Mouse (Mus musculus): Measurements from ENCODE around the gene Pde6h. TPM values are rescaled to one million over a fixed set of nuclear protein-coding genes. Genes with fewer than 3 reads are reported as not detected.

The Pde6h gene
- polyA plus RNA-seq, 1 experiment from 2014 or later: 0.27 TPM

DNA sequence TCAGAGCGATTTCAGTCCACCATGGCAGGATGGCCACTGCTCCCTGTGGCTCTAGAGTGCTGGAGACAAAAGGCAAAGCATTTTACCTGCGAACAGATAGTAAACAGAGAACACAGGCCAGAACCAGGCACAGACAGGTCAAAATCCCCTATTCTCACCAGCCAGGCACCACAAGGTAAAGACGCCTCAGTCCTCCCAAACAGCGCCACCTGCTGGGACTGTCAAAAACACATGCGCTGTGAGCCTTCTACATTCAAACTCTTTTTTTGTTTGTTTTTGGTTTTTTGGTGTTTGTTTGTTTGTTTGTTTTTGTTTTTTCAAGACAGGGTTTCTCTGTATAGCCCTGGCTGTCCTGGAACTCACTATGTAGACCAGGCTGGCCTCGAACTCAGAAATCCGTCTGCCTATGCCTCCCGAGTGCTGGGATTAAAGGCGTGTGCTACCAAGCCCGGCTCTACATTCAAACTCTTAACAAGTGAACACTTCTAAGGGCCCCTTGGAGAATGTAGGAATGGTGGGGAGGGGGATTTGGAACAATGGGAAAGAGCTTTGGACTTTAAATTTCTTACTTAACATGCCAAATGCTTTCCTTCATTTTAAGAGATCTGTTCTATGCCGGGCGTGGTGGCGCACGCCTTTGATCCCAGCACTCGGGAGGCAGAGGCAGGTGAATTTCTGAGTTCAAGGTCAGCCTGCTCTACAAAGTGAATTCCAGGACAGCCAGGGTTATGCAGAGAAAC is 76.2 kb downstream of the Pde6h start:
- Histone ChIP-seq H3K9ac (replicated peaks; ENCODE audit: low read depth) (no peak overlapping the region), H3K4me3 (ENCODE audit: low read depth, low read length) (no peak overlapping the region), H3K27ac (ENCODE audit: low read length) (no peak overlapping the region), H3K4me1 (ENCODE audit: insufficient read depth, low read depth, low read length) (no peaks in the 10 kb centered on the region), H3K4me2 (replicated peaks; ENCODE audit: low read depth, low read length) (no peak overlapping the region), H3K27me3 (replicated peaks; ENCODE audit: insufficient read depth, low read length) (0 out of 2 replicates have a peak, but pooled peaks cover 3% of the 10 kb centered on the region), H3K36me3 (ENCODE audit: insufficient read depth, low read length) (no peaks in the 10 kb centered on the region), H3K9me3 (ENCODE audit: low read length) (no peaks in the 10 kb centered on the region)
- ATAC-seq (no peak), DNase-seq (ENCODE audit: low spot score) (no peak)
- TF ChIP-seq EP300 (IDR thresholded peaks at IDR 0.05) (no peak), CTCF (IDR thresholded peaks at IDR 0.05) (peak; percentile 52)
- WGBS: 90% methylated on average over 15 of the region's 15 CpGs

DNA sequence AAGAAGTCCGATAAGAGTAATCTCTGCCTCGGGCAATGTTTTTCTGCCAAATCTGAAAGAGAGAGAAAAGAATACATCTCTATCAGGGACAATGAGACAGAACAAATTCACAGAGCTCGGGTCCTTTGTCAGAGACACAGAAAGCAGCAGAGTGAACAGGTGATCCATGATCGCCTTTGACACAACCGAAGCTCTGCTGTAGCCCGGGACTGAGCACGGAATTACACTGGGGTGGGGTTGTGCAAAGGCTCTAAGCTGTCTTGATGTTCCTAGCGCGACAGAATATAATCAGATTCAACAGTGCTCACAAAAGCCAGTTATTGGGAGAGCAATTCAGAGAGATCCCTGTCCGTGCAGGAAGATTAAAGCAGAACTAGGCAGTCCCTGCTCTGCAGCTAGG is 77.1 kb downstream of the Pde6h start:
- DNase-seq (ENCODE audit: low spot score) (no peak), ATAC-seq (no peak)
- TF ChIP-seq EP300 (IDR thresholded peaks at IDR 0.05) (no peak), CTCF (IDR thresholded peaks at IDR 0.05) (no peak)
- Histone ChIP-seq H3K9me3 (ENCODE audit: low read length) (no peaks in the 10 kb centered on the region), H3K27ac (ENCODE audit: low read length) (no peak overlapping the region), H3K36me3 (ENCODE audit: insufficient read depth, low read length) (no peaks in the 10 kb centered on the region), H3K9ac (replicated peaks; ENCODE audit: low read depth) (no peak overlapping the region), H3K4me3 (ENCODE audit: low read depth, low read length) (no peak overlapping the region), H3K4me1 (ENCODE audit: insufficient read depth, low read depth, low read length) (no peaks in the 10 kb centered on the region), H3K4me2 (replicated peaks; ENCODE audit: low read depth, low read length) (no peak overlapping the region), H3K27me3 (replicated peaks; ENCODE audit: insufficient read depth, low read length) (0 out of 2 replicates have a peak, but pooled peaks cover 3% of the 10 kb centered on the region)
- WGBS: 70% methylated on average over 10 of the region's 10 CpGs

DNA sequence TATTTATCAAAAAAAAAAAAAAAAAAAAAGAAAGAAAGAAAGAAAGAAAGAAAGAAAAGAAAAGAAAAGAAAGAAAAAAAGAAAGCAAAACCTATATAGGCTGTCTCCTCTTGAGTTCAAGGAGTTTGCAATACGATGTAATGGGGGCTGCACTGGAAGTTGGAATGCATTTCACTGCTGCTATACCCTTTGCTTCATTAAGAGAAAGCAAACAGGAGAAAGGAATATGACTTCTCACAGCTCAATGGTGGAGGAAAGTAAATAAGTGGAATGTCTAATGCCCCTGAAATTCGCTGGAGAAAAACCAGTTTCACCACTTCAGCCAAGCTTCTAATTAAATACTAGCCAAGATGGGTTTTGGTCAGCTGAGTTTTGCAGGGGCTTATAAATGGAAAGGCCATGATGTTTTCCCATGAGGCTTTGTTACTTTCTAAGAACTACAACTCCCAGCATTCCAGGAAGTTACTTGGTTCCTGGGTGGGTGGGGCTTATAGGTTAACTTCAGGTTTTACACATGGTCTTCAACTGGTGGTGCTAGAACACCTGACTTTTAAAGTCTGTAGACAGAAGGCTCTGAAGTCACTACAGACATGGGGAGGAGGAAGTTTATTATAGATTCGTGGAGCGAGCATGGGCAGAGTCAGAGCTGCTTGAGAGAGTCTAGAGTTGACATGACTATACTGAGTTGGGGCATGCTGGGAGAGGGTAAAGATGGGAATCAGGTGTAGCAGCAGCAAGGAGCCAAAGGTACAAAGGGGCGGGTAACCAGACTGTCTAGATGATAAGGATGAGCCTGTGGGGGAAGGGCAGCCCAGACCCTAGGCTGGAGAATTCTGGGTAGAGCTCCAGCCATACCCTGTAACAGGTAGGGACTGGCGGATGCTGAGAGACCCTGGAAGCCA is 77.9 kb downstream of the Pde6h start:
- WGBS: 69% methylated on average over 6 of the region's 6 CpGs
- no peak overlapping the region for H3K9ac ChIP-seq (replicated peaks; ENCODE audit: low read depth)
- H3K4me3 ChIP-seq (ENCODE audit: low read depth, low read length): no peak overlapping the region
- TF ChIP-seq CTCF (IDR thresholded peaks at IDR 0.05) (no peak), EP300 (IDR thresholded peaks at IDR 0.05) (no peak)
- no peaks in the 10 kb centered on the region for H3K4me1 ChIP-seq (ENCODE audit: insufficient read depth, low read depth, low read length)
- peak; percentile 55 for ATAC-seq
- no peak overlapping the region for H3K27ac ChIP-seq (ENCODE audit: low read length)
- no peak overlapping the region for H3K4me2 ChIP-seq (replicated peaks; ENCODE audit: low read depth, low read length)
- peak; percentile 63 for DNase-seq (ENCODE audit: low spot score)
- 0 out of 2 replicates have a peak, but pooled peaks cover 3% of the 10 kb centered on the region for H3K27me3 ChIP-seq (replicated peaks; ENCODE audit: insufficient read depth, low read length)
- no peaks in the 10 kb centered on the region for H3K9me3 ChIP-seq (ENCODE audit: low read length)
- H3K36me3 ChIP-seq (ENCODE audit: insufficient read depth, low read length): no peaks in the 10 kb centered on the region

DNA sequence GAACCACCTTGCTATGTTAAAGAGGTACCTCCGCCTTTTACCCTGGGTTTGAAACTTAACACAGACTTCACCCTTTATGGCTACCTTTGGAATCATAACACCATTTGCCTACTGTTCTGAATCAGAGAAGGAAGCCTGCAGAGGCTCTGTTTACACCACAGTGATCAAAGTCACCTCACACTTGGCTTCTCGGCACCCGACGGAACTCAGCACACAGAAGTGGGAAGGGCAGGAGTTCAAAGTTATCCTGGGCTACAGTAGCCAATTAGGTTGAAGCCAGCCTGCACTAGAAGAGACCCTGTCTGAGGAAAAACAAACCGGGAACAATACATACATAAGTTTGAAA is 78.5 kb downstream of the Pde6h start:
- Histone ChIP-seq H3K4me1 (ENCODE audit: insufficient read depth, low read depth, low read length) (no peaks in the 10 kb centered on the region), H3K4me2 (replicated peaks; ENCODE audit: low read depth, low read length) (no peak overlapping the region), H3K4me3 (ENCODE audit: low read depth, low read length) (no peak overlapping the region), H3K9me3 (ENCODE audit: low read length) (no peaks in the 10 kb centered on the region), H3K27ac (ENCODE audit: low read length) (no peak overlapping the region), H3K27me3 (replicated peaks; ENCODE audit: insufficient read depth, low read length) (0 out of 2 replicates have a peak, but pooled peaks cover 3% of the 10 kb centered on the region), H3K9ac (replicated peaks; ENCODE audit: low read depth) (no peak overlapping the region), H3K36me3 (ENCODE audit: insufficient read depth, low read length) (no peaks in the 10 kb centered on the region)
- 53% methylated on average over 5 of the region's 5 CpGs for WGBS
- no peak for DNase-seq (ENCODE audit: low spot score)
- no peak for TF ChIP-seq CTCF (IDR thresholded peaks at IDR 0.05)
- no peak for TF ChIP-seq EP300 (IDR thresholded peaks at IDR 0.05)
- ATAC-seq: no peak

DNA sequence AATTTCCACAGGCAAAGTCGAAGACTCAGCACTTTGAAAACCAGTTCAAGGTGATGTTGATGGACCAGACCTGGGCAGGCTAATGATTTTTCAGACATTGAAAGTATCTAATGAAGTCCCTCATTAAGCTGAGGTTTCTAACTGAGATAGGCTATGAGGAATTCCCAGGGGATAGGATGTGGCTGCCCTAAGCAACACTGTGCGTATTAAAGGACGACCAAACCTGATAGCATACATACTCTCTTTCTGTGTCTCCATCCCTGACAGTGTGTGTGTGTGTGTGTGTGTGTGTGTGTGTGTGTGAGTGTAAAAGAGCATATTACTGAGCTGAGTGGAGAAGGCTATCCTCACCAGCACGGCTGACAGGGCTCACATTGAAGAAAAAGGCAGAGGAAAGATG is 80.7 kb downstream of the Pde6h start:
- Histone ChIP-seq H3K27me3 (replicated peaks; ENCODE audit: insufficient read depth, low read length) (no peaks in the 10 kb centered on the region), H3K9ac (replicated peaks; ENCODE audit: low read depth) (no peak overlapping the region), H3K4me2 (replicated peaks; ENCODE audit: low read depth, low read length) (no peak overlapping the region), H3K27ac (ENCODE audit: low read length) (no peak overlapping the region), H3K4me3 (ENCODE audit: low read depth, low read length) (no peak overlapping the region), H3K9me3 (ENCODE audit: low read length) (no peaks in the 10 kb centered on the region), H3K4me1 (ENCODE audit: insufficient read depth, low read depth, low read length) (no peaks in the 10 kb centered on the region), H3K36me3 (ENCODE audit: insufficient read depth, low read length) (no peaks in the 10 kb centered on the region)
- ATAC-seq: no peak
- 89% methylated on average over 4 of the region's 4 CpGs for WGBS
- DNase-seq (ENCODE audit: low spot score): no peak
- TF ChIP-seq CTCF (IDR thresholded peaks at IDR 0.05) (no peak), EP300 (IDR thresholded peaks at IDR 0.05) (no peak)

DNA sequence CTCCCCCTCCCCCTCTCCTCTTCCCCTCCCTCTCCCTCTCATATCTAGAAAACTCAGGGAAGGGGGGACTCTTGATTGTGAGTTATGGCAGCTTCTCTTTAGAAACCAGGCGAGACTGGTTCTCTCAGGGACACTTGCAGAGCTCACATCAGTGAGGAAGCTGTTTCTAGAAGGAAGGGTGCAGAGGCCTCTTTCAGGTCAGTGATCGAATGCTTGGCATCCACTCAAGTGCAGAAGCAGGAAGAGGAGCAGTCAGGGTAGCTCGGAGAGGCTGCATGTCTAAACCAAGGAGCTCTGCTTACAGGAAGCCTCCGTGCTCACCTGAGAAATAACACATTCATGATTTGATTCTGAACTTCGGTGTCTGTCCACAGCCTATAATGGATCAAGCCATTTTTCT is 87.6 kb downstream of the Pde6h start:
- no peaks in the 10 kb centered on the region for H3K27me3 ChIP-seq (replicated peaks; ENCODE audit: insufficient read depth, low read length)
- DNase-seq (ENCODE audit: low spot score) (no peak), ATAC-seq (no peak)
- no peaks in the 10 kb centered on the region for H3K36me3 ChIP-seq (ENCODE audit: insufficient read depth, low read length)
- H3K9ac ChIP-seq (replicated peaks; ENCODE audit: low read depth): no peak overlapping the region
- 57% methylated on average over 5 of the region's 5 CpGs for WGBS
- H3K4me1 ChIP-seq (ENCODE audit: insufficient read depth, low read depth, low read length): no peaks in the 10 kb centered on the region
- TF ChIP-seq EP300 (IDR thresholded peaks at IDR 0.05) (no peak), CTCF (IDR thresholded peaks at IDR 0.05) (no peak)
- H3K9me3 ChIP-seq (ENCODE audit: low read length): no peaks in the 10 kb centered on the region
- no peak overlapping the region for H3K27ac ChIP-seq (ENCODE audit: low read length)
- H3K4me3 ChIP-seq (ENCODE audit: low read depth, low read length): no peak overlapping the region
- H3K4me2 ChIP-seq (replicated peaks; ENCODE audit: low read depth, low read length): no peak overlapping the region
